Mouse (Mus musculus) regulatory T cell (primary cell): Measurements from ENCODE around the gene Itprip.

Source experiments
- in situ Hi-C: fragments of 300-600 bp; cut with MboI, MseI; formaldehyde crosslinking; loops from one replicate; pipeline ENCODE4 v1.15.1; 2025; ENCODE audit warnings: high pct_unique_total_duplicates

Gene Itprip

DNA sequence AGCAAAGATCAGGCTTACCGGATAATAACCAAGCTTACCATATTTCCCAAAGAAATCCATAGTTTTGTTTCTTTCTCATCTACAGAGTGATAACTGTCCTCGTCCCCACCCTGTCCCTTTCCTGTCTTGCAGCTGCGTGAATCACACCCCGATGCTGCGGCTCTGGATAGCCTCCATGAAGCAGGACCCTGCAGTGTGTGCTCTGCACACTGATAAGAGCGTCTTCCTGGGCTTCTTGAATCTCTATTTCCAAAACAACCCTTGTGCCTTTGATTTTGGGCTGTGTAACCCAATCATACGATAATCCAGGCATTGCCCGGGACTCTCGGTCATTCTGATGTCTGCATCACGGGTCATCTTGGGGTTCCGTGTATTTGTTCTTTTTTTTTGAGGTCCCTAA lies 33.2 kb downstream of the Itprip start:
- in situ Hi-C loops: no loop called here

DNA sequence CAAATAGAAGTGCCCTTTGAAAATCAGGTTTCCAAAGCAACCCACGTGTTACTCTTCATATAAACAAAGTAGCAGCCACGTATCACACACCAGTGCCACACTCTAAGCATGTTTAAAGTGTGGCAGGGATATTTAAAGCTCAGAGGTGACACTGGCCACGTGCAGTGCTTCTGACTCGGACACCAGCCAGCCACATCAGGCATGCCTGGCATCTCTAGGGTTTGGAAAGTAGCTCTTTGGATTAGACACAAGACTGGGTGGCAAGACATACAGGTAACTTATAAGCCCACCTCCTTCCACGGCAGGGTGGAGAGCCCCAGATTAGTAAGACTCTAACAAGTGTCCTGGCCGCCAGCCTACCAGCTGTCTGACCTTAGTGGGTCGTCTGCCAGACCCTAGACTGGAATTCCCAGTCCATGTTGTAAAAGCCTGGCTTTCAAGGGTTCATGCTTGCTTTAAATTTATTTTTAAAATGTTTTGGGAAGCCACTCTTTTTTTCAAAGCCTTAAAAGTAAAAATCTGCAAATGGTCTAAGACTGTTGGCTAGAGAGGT lies 33.8 kb downstream of the Itprip start:
- in situ Hi-C loops: no loop called here

DNA sequence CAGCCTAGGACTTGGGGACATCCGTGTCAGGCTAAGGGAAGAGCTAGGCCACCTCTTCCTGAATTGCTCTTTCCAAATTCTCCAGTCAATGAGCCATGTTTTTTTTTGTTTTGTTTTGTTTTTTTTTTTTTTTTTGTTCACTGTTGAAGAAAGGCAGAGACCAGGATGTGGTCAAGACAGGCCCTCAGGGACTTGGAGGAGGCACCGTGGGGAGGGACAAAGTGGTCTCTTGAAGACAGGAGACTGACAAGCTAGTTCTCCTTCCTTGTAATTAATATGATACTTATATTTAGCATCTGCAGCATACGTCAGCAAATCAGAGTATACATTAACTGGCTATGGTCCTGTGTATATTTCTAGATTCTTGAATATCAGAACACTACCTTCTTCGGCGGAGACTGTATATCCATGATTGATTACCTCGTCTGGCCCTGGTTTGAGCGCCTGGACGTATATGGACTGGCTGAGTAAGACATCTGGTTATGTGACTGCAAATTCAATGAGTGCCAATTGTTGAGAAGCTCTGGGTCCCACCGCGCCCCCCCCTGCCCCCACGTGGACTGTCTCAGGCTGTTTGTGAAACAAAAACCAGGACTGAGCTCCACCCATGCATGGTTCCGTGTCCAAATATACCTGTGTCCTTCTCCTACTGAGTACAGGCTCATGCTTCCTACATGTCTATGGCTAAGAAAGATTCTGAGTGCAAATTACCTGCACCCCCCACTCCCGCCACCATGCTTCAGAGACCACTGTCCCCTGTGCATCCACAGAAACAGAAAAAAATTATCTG lies 34.6 kb downstream of the Itprip start:
- in situ Hi-C loops: loop anchor here (5.0 kb wide), 1 partner anchor 48 kb away; no protein-coding TSS in a partner anchor

DNA sequence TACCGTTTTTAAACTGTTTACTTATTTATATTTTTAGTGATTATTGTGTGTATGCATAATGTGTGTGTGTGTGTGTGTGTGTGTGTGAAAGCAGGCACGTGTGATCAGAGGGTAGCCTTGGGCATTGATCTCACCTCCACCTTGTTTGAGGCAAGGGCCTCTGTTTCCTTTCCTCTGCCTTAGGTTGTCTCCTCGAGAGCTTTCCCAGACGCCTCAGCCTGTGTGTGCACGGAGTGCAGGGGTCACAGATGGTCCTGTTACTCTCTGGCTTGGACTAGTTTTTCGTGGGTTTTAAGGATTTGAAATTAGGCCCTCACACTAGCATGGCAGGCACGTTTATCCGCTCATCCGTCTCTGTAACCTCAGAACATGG lies 36.2 kb downstream of the Itprip start:
- in situ Hi-C loops: loop anchor here (5.0 kb wide), 1 partner anchor 49 kb away; no protein-coding TSS in a partner anchor

DNA sequence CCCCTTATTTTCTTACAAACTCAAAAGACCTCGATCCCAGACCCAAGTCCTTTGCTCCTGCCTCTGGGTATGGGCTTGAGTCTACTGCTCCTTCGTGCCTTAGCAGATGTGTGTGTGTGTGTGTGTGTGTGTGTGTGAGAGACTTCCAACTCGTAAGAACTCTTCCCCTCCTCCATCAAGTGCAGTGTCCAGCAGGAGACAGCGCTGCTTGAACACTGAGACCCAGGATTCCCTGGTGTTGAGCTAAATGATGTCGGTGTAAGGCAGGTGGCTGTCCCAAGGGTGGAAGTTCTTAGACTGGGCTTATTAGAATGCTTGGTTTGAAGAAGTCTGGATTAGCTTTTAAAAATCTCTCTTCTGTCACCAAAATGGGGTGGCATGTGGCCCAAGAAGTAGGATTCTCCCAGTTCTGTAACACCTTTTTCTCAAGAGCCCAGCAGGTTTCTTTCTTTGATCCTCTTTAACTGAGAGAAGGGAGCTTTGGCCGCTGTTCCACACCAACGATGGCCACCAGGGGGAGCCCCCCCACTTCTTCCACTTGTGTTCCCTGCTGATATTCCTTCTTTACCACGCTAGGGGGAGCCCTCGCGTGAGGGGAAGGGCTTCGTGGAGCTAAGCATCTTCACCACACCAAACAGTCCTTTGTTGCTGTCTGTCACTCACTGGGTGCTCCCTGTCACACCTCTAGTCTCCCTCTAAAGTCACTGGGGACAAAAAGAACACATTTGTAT lies 36.8 kb downstream of the Itprip start:
- in situ Hi-C loops: loop anchor here (5.0 kb wide), 1 partner anchor 50 kb away; no protein-coding TSS in a partner anchor

DNA sequence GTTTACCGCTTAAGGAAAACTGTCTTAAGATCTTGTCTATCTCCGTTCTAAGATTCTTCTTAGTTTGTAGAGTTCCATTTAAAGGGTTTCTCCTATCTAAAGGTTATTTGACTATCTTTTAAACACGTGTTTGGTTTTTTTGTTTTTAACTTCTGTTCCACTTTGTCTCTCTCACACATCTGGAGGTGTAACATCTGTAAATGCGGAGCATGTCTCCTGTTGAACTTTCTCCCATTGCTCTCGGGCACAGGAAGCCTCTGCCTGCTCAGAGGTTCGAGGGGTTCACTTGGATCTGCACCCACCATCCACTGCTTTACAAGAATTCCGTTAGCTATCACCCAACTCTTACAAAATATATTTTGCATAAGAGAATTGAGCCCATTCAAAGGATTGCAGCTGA lies 37.6 kb downstream of the Itprip start:
- in situ Hi-C loops: loop anchor here (5.0 kb wide), 1 partner anchor 51 kb away; no protein-coding TSS in a partner anchor

DNA sequence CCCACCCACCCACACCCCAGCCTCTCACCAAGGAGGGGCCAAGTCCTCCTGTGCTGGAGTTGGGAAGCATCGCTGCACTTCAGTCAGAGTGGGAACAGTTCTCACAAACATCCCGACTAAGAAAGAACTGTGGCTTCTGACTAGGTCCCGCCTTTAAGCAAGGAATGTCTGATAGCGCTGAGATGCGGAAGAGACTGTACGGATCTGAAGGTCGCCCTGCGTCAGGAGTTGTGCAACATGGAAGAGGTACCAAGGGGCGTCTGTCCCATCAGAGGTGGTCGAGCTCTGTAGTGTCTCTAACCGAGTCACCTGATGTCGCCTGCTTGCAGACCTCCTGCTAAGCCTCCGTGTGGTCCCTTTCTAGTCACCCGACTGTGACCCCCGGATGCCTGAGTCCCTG lies 42.8 kb downstream of the Itprip start:
- in situ Hi-C loops: no loop called here

DNA sequence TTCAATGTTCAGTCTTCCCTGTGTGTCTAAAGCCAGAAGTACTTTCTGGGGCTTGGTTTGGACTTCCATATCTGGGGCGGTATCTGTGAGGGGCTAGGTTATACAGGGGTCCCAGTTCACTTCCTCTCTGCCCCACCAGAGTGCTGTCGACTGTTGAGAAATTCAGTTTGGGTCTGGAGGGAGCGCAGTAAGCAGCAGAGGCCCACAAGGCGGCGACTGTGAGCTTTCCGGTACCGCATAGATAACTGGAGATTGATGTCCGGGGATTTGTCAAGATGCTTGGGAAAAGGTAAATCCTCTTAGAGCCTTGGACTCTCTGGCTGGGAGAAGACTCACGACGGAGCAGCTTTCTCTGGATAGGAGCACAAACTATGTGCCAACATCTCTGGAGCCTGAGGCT lies 47.6 kb downstream of the Itprip start:
- in situ Hi-C loops: no loop called here

DNA sequence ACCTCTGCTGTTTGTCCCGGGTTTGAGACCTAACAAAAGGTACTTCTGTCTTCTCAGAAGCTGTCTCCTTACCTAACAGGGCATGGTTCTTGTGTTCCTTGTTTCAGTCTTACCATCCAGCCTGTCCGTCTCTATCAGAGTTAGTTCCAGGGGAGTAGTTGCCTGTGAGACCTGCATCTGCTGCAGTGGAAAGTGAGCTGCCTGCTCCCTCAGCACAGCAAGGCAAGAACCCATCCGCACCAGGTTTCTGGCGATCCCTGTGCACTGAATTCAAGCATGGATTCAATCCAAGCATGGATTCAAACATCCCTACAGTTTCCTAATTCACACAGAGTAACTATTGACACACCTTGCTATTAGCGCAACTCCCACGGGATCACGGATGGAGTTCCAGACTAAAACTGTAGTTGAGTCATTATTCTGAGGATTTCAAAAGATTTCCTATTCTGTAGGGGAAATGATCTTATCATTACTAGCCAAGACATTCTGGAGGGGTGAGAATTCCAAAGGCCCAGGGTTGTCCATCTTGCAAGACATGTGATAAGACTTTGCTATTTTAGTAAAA lies 48.9 kb downstream of the Itprip start:
- in situ Hi-C loops: no loop called here

DNA sequence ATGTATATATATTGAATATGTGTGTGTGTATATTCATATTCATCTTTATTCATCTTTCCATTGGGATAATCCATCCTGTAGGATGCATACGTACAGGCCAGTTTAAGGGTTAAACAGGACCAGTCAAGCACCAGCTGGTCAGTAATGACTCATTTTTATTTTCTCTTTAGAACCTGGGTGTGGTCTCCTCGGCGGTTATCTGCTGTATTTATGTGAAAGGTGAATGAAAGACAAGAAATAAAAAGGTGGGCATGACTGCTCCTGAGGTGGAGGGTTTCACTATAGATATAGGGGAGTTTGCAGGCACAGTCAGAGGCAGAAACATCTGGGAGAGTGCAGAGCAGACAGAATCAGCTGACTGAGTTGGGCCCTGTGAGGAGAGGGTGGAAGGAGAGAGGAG lies 49.6 kb downstream of the Itprip start:
- in situ Hi-C loops: no loop called here

DNA sequence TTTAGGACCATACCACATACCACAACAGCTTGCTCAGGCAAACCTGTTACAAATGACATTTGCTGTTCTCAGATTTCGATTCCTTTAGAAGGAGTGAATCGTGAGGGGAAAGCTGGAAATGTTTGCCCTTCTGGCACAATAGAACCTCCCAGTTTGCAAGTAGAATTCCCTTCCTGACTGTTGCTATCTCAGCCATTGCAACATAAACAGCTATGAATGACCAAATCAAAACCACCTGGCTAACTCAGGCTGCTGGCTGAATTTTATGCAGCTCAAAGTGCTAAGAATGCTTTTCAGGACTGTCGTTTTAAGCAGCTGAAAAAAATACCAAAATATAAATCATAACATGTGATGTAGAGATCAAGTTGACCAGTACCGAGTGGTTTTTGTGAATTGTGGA lies 50.1 kb downstream of the Itprip start:
- in situ Hi-C loops: no loop called here

DNA sequence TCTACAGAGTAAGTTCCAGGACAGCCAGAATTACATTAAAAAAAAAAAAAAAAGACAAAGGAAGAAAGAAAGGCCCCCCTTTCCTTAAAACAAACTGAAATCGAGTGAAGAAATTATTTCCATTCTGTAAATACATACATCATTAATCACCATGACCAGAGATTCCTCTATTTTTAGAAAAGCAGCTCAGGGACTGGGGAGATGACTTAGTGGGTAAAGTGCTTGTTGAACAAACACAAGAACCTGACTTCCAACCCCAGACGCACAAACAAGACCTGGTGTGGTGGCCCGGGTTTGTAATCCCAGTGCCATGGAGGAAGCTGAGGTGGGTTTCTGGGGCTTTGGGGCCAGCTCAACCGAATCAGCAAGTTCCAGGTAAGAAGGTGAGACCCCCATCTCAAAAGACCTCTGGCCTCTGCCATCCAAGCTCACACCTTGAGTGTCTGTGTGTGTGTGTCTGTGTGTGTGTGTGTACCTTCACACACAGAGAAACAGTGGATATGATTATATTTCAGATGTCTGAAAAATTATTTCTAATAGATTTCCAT lies 51.4 kb downstream of the Itprip start:
- in situ Hi-C loops: no loop called here

DNA sequence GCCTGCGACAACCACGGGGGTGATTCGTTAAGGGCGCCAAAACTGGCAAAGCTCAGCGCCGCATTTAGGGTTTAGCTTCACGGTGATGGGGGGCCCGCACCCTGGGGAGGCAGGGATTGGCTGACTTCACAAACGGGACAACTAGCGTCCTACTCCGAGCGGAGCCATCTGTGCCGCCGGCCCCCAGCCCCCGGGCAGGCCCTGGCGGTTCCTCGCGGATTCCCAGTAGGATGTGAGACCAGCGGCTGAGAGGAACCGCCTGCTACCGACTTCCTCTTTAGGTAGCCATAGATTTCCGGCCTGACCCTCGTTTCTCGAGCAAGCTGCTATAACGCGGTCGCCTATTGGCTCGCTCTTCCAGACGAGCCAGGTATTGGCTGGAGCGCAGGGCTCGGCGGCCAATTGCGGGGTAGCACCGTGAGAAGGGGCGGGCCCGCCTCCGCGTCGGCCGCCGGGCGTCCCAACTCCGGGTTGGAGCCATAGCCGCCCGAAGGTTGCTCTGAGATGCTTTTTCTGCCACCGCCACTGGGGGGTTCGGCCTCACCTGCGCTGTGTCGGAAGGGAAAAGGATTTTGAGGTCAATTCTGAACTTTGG lies 53.6 kb downstream of the Itprip start, which contains the start of gene Gsto2:
Gene Gsto2, plus strand, starts transcription at position 182 of the 595 bp plus-strand sequence.
- in situ Hi-C loops: no loop called here

DNA sequence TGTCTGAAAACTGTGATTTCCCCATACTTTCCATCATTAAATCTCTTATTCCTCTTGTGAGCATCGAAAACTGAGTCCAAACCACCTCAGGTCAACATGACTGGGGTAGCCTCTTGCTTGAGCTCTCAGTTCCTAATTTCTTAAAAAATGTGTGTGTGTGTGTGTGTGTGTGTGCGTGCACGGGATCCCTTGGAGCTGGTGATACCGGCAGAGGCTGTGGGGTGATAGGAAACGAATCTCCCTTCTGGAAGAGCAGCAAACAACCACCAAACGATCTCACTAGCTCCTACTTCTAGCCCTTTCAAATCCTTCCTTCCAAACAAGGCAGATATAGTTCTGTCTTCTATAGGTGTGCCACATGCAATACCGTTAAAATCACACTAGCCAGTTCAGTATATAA lies 54.4 kb downstream of the Itprip start:
- in situ Hi-C loops: no loop called here

DNA sequence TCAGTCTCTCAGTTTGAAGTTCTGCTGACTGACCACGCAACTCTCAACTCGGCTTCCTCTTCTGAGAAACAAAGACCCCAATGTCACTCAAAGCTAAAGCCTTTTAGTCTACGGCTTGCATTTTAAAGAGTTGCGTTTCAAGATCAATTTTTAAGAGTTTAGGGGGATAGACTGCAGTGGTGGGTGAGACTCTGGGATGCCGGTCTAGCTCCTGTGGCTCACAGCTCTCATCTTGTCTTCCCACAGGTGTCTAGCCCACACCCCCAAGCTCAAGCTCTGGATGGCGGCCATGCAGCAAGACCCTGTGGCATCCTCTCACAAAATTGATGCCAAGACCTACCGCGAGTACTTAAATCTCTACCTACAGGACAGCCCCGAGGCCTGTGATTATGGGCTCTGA lies 55.0 kb downstream of the Itprip start:
- in situ Hi-C loops: no loop called here

DNA sequence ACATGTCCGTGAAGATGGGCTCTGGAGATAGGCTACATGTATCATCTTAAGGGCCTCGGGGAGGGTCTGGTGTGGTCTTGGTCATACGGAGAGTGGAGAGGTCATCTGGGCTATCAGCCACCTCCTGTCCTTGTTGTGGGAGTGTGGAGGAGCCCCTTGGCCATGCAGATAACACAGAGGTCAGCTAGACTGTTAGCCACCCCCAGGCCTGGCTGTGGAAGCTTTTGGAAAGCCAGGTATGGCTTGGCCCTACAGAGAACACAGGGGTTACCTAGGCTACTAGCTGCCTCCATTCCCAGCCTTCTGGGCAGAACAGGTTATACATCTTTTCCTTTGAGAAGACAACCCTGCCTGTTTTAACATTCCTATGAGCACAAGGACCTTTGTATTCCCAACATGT lies 56.5 kb downstream of the Itprip start:
- in situ Hi-C loops: no loop called here

DNA sequence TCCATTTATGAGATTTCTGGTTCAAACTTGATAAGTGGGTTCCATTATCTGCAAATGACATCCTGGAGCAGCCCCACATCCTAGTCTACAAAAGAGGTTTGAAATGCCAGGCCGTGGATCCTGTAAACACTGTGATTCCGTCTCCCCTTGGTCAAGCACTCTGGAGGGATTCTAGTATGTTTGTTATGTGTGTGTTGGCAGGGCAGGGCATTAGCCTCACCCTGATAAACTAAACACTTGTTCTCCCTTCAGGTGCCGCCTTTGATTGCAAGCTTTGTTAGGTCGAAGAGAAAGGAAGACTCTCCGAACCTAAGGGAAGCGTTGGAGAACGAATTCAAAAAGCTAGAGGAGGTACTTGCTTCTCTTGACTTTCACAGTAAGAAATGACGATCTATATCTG lies 59.9 kb downstream of the Itprip start:
- in situ Hi-C loops: no loop called here

DNA sequence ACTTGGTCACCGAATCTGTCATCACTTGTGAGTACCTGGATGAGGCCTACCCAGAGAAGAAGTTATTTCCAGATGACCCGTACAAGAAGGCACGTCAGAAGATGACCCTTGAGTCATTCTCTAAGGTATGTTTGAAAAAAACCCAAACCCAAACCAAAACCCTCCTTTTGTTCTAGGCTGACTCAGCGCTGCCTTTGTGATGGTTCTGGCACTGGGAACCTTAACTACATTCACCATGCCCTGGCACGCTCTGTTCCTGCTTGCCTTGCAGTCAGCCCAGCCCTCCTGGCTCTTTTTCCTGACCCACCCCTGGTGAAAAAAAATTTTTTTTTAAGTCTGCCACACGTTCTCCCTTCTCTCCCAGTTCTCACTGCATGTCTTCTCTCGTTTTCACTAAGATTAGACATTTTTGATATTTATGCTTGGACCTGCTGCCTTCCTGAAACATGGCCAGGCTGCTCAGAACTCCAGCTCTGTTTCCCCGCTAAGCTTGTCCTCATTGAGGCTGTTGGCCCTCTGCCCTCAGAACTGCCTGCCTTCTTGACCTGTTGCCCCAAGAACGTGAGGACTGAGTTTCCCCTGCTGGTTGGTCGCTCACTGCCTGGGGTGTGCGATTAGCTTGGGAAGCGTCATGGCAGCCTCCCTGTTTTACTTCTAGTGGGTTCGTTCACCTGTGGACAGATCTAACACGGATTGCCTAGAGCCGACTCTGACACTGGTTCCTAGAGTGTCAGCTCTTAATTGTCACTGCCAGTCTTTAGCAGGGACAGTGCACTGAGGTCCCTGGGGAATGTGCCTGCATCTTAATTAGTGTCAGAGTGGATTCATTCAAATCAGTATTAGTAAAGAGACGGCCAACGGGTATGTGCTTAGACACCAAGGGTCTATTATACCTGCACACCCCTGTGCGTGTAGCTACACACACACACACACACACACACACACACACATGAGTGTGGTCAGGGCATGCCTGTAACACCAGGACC lies 60.8 kb downstream of the Itprip start:
- in situ Hi-C loops: no loop called here

DNA sequence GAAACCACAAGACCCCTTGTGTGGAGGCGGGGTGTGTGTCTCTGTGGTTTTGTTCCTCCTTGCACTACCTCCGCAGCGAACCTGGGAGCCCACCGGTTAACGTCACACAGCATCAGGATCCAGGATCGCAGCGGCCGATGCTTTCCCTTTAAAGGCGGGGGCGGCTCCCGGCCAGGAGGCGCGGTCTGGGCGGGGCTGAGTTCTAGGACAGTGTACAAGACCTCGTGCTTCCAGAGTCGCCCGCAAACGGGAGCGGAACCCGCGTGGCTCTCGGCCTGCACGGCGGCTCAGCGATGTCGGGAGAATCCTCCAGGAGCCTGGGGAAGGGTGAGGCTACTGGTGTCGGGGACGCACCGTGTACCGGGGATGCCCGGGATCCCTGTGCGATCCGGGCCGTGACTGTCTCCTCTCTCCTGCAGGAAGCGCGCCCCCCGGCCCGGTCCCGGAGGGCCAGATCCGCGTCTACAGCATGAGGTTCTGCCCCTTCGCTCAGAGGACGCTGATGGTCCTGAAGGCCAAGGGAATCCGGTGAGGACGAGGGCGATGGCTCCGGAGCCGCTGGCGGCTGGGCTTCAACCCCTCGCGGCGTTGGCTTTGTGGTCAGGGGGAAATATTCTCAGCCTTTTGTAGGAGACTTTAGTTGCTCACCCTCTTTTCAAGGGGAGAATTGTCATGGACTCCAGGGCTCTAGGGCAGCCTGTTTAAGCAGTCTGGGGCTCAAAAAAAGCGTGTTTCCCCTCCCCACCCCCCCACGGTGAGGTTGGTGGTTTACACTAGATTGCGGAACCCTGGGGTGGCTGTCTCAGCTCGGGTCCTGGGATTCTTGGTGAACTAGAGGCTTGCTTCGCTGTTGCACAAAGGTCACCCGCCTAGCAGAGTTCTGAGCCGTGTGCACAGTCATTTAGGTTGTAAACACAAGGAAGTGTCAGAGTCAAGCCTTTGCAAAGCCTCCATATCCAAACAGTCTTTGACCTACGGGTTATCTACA lies 64.0 kb downstream of the Itprip start, which contains the start of gene Gsto1:
Gene Gsto1, plus strand, starts transcription at position 175 of the 988 bp plus-strand sequence.
- in situ Hi-C loops: no loop called here
